Mouse (Mus musculus): Measurements from ENCODE around the gene Bcl2l10. TPM values are rescaled to one million over a fixed set of nuclear protein-coding genes. Genes with fewer than 3 reads are reported as not detected.

The Bcl2l10 gene
- polyA plus RNA-seq, 1 experiment: 0.09 TPM

DNA sequence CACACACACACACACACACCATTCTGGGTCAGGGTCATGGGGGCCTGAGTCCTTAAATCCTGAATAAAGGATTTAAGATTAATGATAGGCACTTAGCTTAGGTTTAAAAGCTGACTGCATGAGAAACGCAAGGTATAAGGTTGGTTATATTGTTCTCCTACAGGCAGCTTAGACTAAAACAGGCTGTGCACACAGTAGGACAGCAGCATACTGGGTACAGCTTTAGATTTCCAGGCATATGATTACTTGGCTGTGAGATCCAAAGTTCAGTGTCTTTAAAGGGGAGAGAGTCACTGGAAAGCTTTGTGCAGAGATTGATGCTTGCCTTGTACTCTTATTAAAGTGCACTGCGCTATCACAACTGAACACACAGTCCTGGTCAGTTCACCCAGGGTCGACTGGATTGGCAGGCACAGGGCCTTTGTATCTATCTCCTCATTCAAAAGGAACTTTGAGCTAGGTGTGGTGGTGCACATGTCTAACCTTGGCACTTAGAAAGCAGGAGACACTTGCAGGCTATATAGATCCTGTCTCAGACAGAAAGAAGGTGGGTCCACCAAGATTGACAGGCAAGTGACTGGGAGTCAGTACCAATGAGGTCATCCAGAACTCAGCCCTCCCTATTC is 36.9 kb downstream of the Bcl2l10 start:
- TF ChIP-seq POLR2A (IDR thresholded peaks at IDR 0.05; ENCODE audit: borderline replicate concordance, extremely low read depth, low read depth, low read length) (no peak), CTCF (IDR thresholded peaks at IDR 0.05; ENCODE audit: insufficient read depth, low read length) (no peak)
- H3K4me1 ChIP-seq (ENCODE audit: control insufficient read depth, insufficient read depth, low read length): no peaks in the 10 kb centered on the region
- H3K4me3 ChIP-seq (replicated peaks; ENCODE audit: extremely low read depth, low read depth, low read length): no peak overlapping the region
- WGBS: 82% methylated on average over 3 of the region's 3 CpGs
- DNase-seq: no peak

DNA sequence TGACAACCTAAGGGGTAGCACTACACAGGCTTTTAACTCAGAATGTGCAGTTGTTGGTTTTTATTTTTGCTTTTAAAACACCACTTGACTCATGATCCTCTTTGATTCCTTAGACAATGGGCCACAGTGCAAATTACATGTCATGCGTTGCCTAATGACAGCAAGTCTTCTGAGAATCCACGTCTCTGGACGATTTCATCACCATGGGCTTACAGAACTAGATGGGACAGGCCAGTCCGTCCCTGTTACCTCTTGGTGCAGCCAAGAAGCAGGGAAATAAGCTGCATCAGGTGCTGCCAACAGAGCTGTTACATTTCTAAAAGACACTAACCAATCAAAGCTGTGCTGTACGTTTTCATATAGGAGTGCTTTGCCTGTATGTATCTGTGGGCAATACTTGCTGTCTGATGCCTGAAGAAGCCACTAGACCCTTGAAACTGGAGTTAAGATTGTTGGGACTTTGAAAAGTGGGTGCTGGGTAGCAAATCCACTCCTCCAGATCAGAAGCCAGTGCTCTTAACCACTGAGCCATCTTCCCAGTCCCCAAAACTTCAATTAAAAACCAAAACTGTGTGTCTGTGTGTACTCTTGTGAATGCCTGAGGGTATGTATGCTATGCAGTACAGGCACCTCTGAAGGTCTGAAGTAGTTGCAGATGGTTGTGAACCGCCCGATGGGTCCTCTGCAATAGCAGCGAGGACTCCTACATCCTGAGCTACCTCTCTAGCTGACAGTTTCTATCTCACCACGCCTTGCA is 37.8 kb downstream of the Bcl2l10 start:
- H3K4me1 ChIP-seq (ENCODE audit: control insufficient read depth, insufficient read depth, low read length): no peaks in the 10 kb centered on the region
- no peak for TF ChIP-seq POLR2A (IDR thresholded peaks at IDR 0.05; ENCODE audit: borderline replicate concordance, extremely low read depth, low read depth, low read length)
- no peak for TF ChIP-seq CTCF (IDR thresholded peaks at IDR 0.05; ENCODE audit: insufficient read depth, low read length)
- no peak for DNase-seq
- no peak overlapping the region for H3K4me3 ChIP-seq (replicated peaks; ENCODE audit: extremely low read depth, low read depth, low read length)
- WGBS: 76% methylated on average over 9 of the region's 9 CpGs

DNA sequence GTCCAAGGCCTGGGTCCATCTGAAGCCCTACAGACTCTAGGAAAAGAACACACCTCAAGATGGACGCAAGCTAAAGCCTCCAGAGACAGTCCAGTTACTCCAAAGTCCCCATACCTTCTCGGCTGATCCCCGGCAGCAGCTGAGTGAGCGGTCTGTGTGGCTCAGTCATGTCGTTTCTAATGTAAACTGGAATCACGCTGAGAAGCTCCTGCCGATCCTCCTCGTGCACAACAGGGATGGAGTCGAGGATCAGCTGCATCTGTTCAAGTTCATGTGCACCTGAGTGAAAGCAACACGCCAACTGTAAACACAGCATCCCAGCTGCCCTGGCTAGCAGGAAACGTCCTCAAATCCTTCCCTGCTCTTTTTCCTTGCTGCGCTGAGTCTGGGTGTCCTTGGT is 45.7 kb downstream of the Bcl2l10 start:
- WGBS: 76% methylated on average over 12 of the region's 12 CpGs
- DNase-seq: no peak
- TF ChIP-seq POLR2A (IDR thresholded peaks at IDR 0.05; ENCODE audit: borderline replicate concordance, extremely low read depth, low read depth, low read length) (no peak), CTCF (IDR thresholded peaks at IDR 0.05; ENCODE audit: insufficient read depth, low read length) (no peak)
- Histone ChIP-seq H3K4me3 (replicated peaks; ENCODE audit: extremely low read depth, low read depth, low read length) (no peak overlapping the region), H3K4me1 (ENCODE audit: control insufficient read depth, insufficient read depth, low read length) (no peaks in the 10 kb centered on the region)

DNA sequence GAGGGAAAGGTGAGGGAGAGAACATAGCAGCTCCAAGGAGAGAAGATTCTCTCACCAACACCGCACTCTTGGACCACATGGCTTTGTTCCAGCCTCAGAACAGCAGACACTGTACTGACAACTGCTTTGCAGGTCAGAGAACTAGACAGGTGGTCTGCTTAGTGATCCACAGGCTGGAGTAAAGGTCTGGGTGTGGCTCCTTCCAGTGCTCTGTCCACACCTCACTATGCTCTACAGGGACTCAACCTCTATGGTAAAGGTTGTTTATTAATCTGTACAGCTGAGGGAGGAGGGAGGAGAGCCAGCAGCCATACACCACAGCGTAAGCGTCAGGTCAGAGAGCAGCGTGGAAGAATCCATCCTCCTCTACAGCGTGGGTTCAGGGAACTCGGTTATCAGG is 48.4 kb downstream of the Bcl2l10 start:
- no peak for DNase-seq
- 86% methylated on average over 6 of the region's 6 CpGs for WGBS

DNA sequence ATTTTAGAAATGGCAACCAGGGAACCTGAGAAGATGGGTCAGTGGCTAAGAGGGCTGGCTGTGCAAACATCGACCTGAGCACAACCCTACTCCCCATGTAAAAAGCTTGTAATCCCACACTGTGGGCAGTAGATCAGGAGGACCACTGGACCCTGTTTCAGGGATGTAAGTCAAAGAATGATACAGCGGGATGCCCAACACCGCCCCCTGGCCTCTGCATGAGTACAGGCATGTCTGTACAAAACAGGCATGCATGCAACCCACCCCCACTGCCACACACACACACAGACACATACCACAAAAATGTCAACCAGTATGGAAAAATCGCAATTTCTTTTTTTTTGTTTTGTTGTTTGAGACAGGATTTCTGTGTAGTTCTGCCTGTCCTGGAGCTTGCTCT is 51.5 kb downstream of the Bcl2l10 start:
- DNase-seq: no peak
- H3K4me1 ChIP-seq (ENCODE audit: control insufficient read depth, insufficient read depth, low read length): peaks cover 21% of the 10 kb centered on the region
- WGBS: 89% methylated on average over 4 of the region's 4 CpGs
- TF ChIP-seq CTCF (IDR thresholded peaks at IDR 0.05; ENCODE audit: insufficient read depth, low read length) (no peak), POLR2A (IDR thresholded peaks at IDR 0.05; ENCODE audit: borderline replicate concordance, extremely low read depth, low read depth, low read length) (no peak)
- H3K4me3 ChIP-seq (replicated peaks; ENCODE audit: extremely low read depth, low read depth, low read length): no peak overlapping the region

More for the DNA sequence above, 48.4 kb downstream of the Bcl2l10 start:
- H3K4me3 ChIP-seq (replicated peaks; ENCODE audit: extremely low read depth, low read depth, low read length): no peak overlapping the region
- H3K4me1 ChIP-seq (ENCODE audit: control insufficient read depth, insufficient read depth, low read length): peaks cover 5% of the 10 kb centered on the region
- TF ChIP-seq POLR2A (IDR thresholded peaks at IDR 0.05; ENCODE audit: borderline replicate concordance, extremely low read depth, low read depth, low read length): no peak
- TF ChIP-seq CTCF (IDR thresholded peaks at IDR 0.05; ENCODE audit: insufficient read depth, low read length): no peak

DNA sequence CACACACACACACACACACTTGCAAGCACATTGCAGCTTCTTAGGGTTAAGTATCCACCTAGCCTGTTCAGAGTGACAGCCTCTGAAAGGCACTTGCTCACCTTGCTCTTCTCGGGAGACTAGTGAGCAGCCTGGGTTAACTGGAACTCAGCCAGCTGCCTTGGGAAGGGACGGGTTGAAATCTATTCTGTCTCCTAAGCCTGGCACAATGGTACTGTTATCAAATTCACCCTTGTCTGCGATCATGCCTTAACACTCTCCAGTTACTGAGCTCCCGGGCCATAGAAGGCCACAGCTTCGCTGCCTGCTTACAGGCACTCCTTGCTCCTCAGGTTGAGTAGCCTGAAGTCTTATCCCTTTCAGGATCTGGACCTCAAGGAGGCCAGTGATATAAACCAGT is 53.1 kb downstream of the Bcl2l10 start:
- H3K4me1 ChIP-seq (ENCODE audit: control insufficient read depth, insufficient read depth, low read length): peaks cover 21% of the 10 kb centered on the region
- TF ChIP-seq CTCF (IDR thresholded peaks at IDR 0.05; ENCODE audit: insufficient read depth, low read length): no peak
- no peak for TF ChIP-seq POLR2A (IDR thresholded peaks at IDR 0.05; ENCODE audit: borderline replicate concordance, extremely low read depth, low read depth, low read length)
- no peak for DNase-seq
- no peak overlapping the region for H3K4me3 ChIP-seq (replicated peaks; ENCODE audit: extremely low read depth, low read depth, low read length)
- WGBS: 30% methylated on average over 5 of the region's 5 CpGs

Other genes with a start within 250 kb of the Bcl2l10 start
- 44.8 and 53.2 TPM in 2 replicates for gene Myo5c, start 115.7 kb upstream of the Bcl2l10 start, polyA plus RNA-seq (2012; rRNA removed)
- gene Gnb5, start 41.5 kb upstream of the Bcl2l10 start, polyA plus RNA-seq (2012; rRNA removed): 12.4 and 15.4 TPM in 2 replicates
- 14.5 and 25.2 TPM in 2 replicates for gene Mapk6, start 62.2 kb downstream of the Bcl2l10 start, polyA plus RNA-seq (2012; rRNA removed)
- 2.5 and 4.1 TPM in 2 replicates for gene Leo1, start 93.8 kb downstream of the Bcl2l10 start, polyA plus RNA-seq (2012; rRNA removed)
- gene Tmod3, start 211.9 kb downstream of the Bcl2l10 start, polyA plus RNA-seq (2012; rRNA removed): 30.9 and 46.5 TPM in 2 replicates

Measured in lung, adult 2 months (tissue).